Mouse (Mus musculus) kidney, adult 2 months (tissue): ENCODE results near the gene Cxadr.

ENCODE experiments used
- CTCF ChIP-seq: fragments of 200-500 bp; conservative IDR thresholded peaks from 2 replicates; pipeline ENCODE4 v1.5.1; 2011; ENCODE audit warnings: low read depth, mild to moderate bottlenecking, control low read depth, low read length, moderate library complexity, mixed read lengths; ENCODE audit not compliant: insufficient read depth, insufficient read length
- POLR2A ChIP-seq: fragments of 200-500 bp; IDR thresholded peaks from one replicate; pipeline ENCODE4 v1.6.1; 2011; ENCODE audit warnings: low read depth, low read length, control low read depth

DNA sequence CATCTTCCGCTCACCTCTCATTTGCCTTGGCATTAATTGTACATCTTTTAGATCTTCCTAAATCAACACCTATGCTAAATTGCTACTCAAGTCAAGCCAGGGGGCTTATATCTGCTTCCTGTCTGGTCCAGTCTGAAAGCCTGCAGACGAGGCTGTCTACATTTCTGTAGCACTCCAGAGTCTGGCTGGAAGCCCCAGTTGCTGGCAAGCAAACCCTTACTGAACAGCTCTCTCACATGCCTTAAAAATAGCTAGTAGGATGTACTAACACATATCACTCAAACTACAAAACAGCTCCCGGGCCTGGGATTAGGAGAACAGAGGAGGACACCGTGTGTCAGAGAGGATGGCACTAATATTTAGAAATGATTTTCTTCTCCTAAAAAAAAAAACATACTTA lies 42.3 kb upstream of the Cxadr start:
- TF ChIP-seq CTCF (no peak), POLR2A (no peak)
